Mouse (Mus musculus) forebrain, embryonic 16.5 days (tissue): ENCODE results near the gene Bnip2. TPM values are rescaled to one million over a fixed set of nuclear protein-coding genes. Genes with fewer than 3 reads are reported as not detected.

Experiments
- ATAC-seq: fragments of 200-750 bp; cut with Nextera tagmentation; 2 replicates; pipeline ENCODE4 v1.8.0; 2017; ENCODE audit warnings: mild to moderate bottlenecking, moderate library complexity
- H3K27ac ChIP-seq: fragments of 300-500 bp; sonication (generic); 2 replicates; pipeline ENCODE4 v1.5.1; 2014; ENCODE audit warnings: low read length, control low read depth
- H3K27me3 ChIP-seq: fragments of 300-500 bp; sonication (generic); replicated peaks from 2 replicates; pipeline ENCODE4 v1.6.1; 2014; ENCODE audit warnings: low read length; ENCODE audit not compliant: control insufficient read depth, insufficient read depth
- H3K36me3 ChIP-seq: fragments of 300-500 bp; sonication (generic); 2 replicates; pipeline ENCODE4 v1.6.1; 2014; ENCODE audit not compliant: control insufficient read depth, insufficient read depth
- H3K4me1 ChIP-seq: fragments of 300-500 bp; sonication (generic); replicated peaks from 2 replicates; pipeline ENCODE4 v1.6.1; 2014; ENCODE audit warnings: low read length; ENCODE audit not compliant: control insufficient read depth, insufficient read depth
- H3K4me2 ChIP-seq: fragments of 300-500 bp; sonication (generic); 2 replicates; pipeline ENCODE4 v1.6.1; 2014; ENCODE audit warnings: mild to moderate bottlenecking, low read length, control low read depth
- H3K4me3 ChIP-seq: fragments of 300-500 bp; sonication (generic); replicated peaks from 2 replicates; pipeline ENCODE4 v1.5.1; 2014; ENCODE audit warnings: mild to moderate bottlenecking, low read length, control low read depth
- H3K9ac ChIP-seq: fragments of 300-500 bp; sonication (generic); replicated peaks from 2 replicates; pipeline ENCODE4 v1.6.1; 2014; ENCODE audit warnings: low read depth, low read length, control low read depth
- H3K9me3 ChIP-seq: fragments of 300-500 bp; sonication (generic); 2 replicates; pipeline ENCODE4 v1.6.1; 2016; ENCODE audit warnings: low read length; ENCODE audit not compliant: control insufficient read depth
- WGBS: fragments of 180-500 bp; shearing (Covaris S2); extraction: QIAGEN DNeasy Blood & Tissue Kit; methylation state at CpG from one replicate; pipeline ENCODE4 v1.1.7; 2014; 5-methylcytosine and 5-hydroxymethylcytosine counted together
- polyA plus RNA-seq: library from polyadenylated mRNA; unstranded; fragments of >200 nt; fragmentation: Nextera tagmentation; extraction: Ambion mirVana; gene quantifications from 2 replicates; pipeline ENCODE4 v1.2.1, GENCODE M21; 2015

The Bnip2 gene
- polyA plus RNA-seq: 102 and 118 TPM in 2 replicates

GRCm38 (mm10) chr9:69989303-69990121 lies at the start of gene Bnip2:
TSS of gene Bnip2 (plus strand) at chr9:69989466.
- Histone ChIP-seq H3K9me3 (no peaks in the 10 kb centered on the region), H3K27ac (peak within 1 kb of the TSS; percentile 90), H3K36me3 (no peaks in the 10 kb centered on the region; the same call in 1 of the 2 replicates), H3K27me3 (no peaks in the 10 kb centered on the region), H3K9ac (peak within 1 kb of the TSS; percentile 99), H3K4me3 (peak within 1 kb of the TSS; percentile 100), H3K4me2 (peak within 1 kb of the TSS; percentile 63), H3K4me1 (peaks cover 24% of the 10 kb centered on the region)
- peak; percentile 87 for ATAC-seq
- under 1% methylated on average over 58 of the region's 76 CpGs for WGBS

DNA sequence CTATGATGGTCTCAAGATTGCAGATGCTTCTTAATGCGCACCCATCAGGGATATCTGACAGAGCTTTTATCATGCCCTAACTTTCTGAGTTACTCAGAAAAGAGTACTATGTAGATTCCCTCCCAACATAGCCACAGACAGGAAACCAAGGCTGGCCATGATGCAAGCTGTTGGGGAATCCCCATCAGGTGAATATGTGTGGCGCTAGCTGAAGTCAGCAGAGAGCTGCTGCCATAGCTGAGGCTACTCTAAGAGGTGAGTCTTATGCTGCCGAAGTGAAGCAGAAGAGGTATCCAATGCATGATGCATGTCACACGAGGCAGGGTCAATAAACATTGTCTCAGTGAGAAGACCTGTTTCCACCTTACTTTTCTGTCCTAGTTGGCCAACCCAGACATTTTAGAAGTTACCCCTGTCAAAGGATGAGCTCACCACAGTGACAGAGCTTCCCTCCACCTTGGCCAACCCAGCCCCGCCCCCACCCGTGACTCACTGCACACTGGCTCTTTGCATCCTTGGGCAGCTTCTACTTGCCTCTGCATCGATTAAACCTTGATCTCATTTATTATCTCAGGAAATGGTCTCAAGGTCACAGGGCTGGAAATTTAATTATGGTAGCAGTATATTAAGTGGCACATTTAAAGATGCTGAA lies 48.3 kb upstream of the Bnip2 start:
- Histone ChIP-seq H3K27ac (no peak overlapping the region), H3K27me3 (0 out of 2 replicates have a peak, but pooled peaks cover under 1% of the 10 kb centered on the region), H3K4me3 (no peak overlapping the region), H3K36me3 (no peaks in the 10 kb centered on the region), H3K9me3 (no peaks in the 10 kb centered on the region), H3K4me2 (no peak overlapping the region), H3K4me1 (no peaks in the 10 kb centered on the region), H3K9ac (no peak overlapping the region)
- 91% methylated on average over 7 of the region's 7 CpGs for WGBS
- ATAC-seq: no peak

DNA sequence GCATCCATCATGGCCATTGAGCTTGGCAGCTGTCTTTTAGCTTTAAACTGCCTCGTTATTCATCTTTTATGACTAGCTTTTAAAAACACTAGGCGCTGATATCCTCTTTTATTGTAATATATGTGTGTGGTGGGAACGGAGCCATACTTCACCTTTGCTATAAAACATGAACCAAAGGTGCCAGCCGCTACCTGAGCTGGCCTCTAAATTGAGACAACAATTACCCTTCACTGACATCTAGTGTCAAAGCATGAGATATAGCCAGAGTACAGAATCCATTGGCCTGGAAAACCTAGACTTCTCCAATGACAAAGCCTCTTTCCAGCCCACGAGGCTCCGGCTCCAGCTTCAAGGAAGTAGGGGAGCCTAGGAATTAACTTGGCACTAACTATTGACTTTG lies 47.7 kb upstream of the Bnip2 start:
- Histone ChIP-seq H3K4me3 (no peak overlapping the region), H3K4me2 (no peak overlapping the region), H3K9ac (no peak overlapping the region), H3K4me1 (no peaks in the 10 kb centered on the region), H3K36me3 (no peaks in the 10 kb centered on the region), H3K27me3 (no peaks in the 10 kb centered on the region), H3K27ac (no peak overlapping the region), H3K9me3 (no peaks in the 10 kb centered on the region)
- ATAC-seq: no peak
- 63% methylated on average over 6 of the region's 6 CpGs for WGBS

- Histone ChIP-seq H3K36me3 (no peaks in the 10 kb centered on the region), H3K27ac (no peak overlapping the region), H3K27me3 (no peaks in the 10 kb centered on the region), H3K4me3 (no peak overlapping the region), H3K4me2 (no peak overlapping the region), H3K9ac (no peak overlapping the region), H3K9me3 (no peaks in the 10 kb centered on the region), H3K4me1 (no peaks in the 10 kb centered on the region)
- no peak for ATAC-seq
- WGBS: 11% methylated on average over 2 of the region's 2 CpGs
These were observed 40.3 kb upstream of the Bnip2 start for GRCm38 (mm10) chr9:69948964-69949363.

DNA sequence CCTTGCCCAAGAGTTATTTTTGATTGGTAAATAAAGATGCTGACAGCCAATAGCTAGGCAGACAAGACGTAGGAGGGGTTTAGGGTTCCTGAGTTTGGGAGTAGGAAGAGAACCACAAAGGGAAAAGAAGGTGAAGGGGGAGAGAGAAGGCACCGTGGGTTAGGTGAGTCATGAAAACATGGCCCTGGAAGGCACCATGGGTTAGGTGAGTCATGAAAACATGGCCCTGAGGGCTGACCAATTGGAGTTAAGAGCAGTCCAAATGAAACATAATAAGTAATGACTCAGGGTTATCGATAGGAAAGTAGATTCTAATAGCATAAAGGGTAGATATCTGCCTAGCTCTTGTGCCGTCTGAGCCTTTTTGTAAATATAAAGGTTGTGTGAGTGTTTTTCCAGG lies 39.6 kb upstream of the Bnip2 start:
- Histone ChIP-seq H3K9ac (no peak overlapping the region), H3K27me3 (no peaks in the 10 kb centered on the region), H3K4me3 (no peak overlapping the region), H3K9me3 (no peaks in the 10 kb centered on the region), H3K4me2 (no peak overlapping the region), H3K36me3 (no peaks in the 10 kb centered on the region), H3K4me1 (no peaks in the 10 kb centered on the region), H3K27ac (no peak overlapping the region)
- WGBS: 88% methylated on average over 4 of the region's 4 CpGs
- ATAC-seq: no peak

DNA sequence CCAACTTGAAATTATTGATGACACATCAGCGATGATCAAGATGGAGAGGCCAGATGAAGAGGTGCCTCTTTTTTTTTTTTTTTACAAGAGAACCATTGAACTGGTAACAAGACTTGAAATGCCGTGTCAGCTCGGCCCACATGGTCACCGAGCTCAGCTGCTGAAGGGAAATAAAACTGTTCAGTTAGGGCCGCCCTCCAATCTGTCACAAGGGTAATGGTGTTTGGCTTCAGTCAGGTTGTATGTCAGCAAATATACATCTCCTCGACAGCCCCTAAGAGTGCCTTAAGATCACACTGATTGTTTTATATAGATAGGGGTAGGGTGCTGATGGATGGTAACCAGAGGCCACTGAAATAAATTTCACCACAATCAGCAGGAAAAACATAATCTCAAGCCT lies 28.3 kb upstream of the Bnip2 start:
- no peak overlapping the region for H3K4me3 ChIP-seq
- H3K9ac ChIP-seq: no peak overlapping the region
- H3K4me1 ChIP-seq: no peaks in the 10 kb centered on the region
- no peaks in the 10 kb centered on the region for H3K36me3 ChIP-seq
- H3K4me2 ChIP-seq: no peak overlapping the region
- no peaks in the 10 kb centered on the region for H3K27me3 ChIP-seq
- no peaks in the 10 kb centered on the region for H3K9me3 ChIP-seq
- no peak overlapping the region for H3K27ac ChIP-seq
- ATAC-seq: no peak
- 79% methylated on average over 6 of the region's 6 CpGs for WGBS

- no peak overlapping the region for H3K9ac ChIP-seq
- H3K27me3 ChIP-seq: no peaks in the 10 kb centered on the region
- H3K9me3 ChIP-seq: no peaks in the 10 kb centered on the region
- no peak for ATAC-seq
- WGBS: 84% methylated on average over 3 of the region's 3 CpGs
- H3K27ac ChIP-seq: no peak overlapping the region
- H3K4me3 ChIP-seq: no peak overlapping the region
- H3K36me3 ChIP-seq: no peaks in the 10 kb centered on the region
- H3K4me2 ChIP-seq: no peak overlapping the region
- no peaks in the 10 kb centered on the region for H3K4me1 ChIP-seq
These were observed 24.9 kb upstream of the Bnip2 start for GRCm38 (mm10) chr9:69964370-69964769.

GRCm38 (mm10) chr9:69985526-69985925 lies 3.7 kb upstream of the Bnip2 start:
- WGBS: 87% methylated on average over 1 of the region's 1 CpGs
- no peak for ATAC-seq
- Histone ChIP-seq H3K27me3 (no peaks in the 10 kb centered on the region), H3K9me3 (no peaks in the 10 kb centered on the region), H3K4me1 (peaks cover 3% of the 10 kb centered on the region), H3K36me3 (no peaks in the 10 kb centered on the region), H3K9ac (no peak overlapping the region), H3K27ac (no peak overlapping the region), H3K4me2 (no peak overlapping the region), H3K4me3 (no peak overlapping the region)

- Histone ChIP-seq H3K36me3 (no peaks in the 10 kb centered on the region), H3K27ac (no peak overlapping the region), H3K4me3 (no peak overlapping the region), H3K9ac (no peak overlapping the region), H3K4me1 (peaks cover 8% of the 10 kb centered on the region), H3K27me3 (no peaks in the 10 kb centered on the region), H3K9me3 (no peaks in the 10 kb centered on the region), H3K4me2 (no peak overlapping the region)
- ATAC-seq: no peak
- 83% methylated on average over 10 of the region's 10 CpGs for WGBS
These were observed 3.2 kb upstream of the Bnip2 start for GRCm38 (mm10) chr9:69986063-69986462.
